Mouse (Mus musculus) myocyte (in vitro differentiated cells): ENCODE measurements around the gene Nup214. TPM values are rescaled to one million over a fixed set of nuclear protein-coding genes. Genes with fewer than 3 reads are reported as not detected.
A peak's percentile ranks its signal among the peaks of the same experiment; 100 is the strongest.

Source experiments
- H3K27me3 ChIP-seq: one replicate; pipeline ENCODE4 v1.6.1; 2011; ENCODE audit not compliant: control insufficient read depth, insufficient read depth, insufficient read length
- H3K36me3 ChIP-seq: one replicate; pipeline ENCODE4 v1.6.1; 2011; ENCODE audit not compliant: control insufficient read depth, insufficient read depth
- H3K4me2 ChIP-seq: one replicate; pipeline ENCODE4 v1.6.1; 2011; ENCODE audit warnings: low read depth, control low read depth
- H3K4me3 ChIP-seq: one replicate; pipeline ENCODE4 v1.5.1; 2011; ENCODE audit warnings: mild to moderate bottlenecking, control low read depth, moderate library complexity
- H3K79me2 ChIP-seq: one replicate; pipeline ENCODE4 v1.6.1; 2011; ENCODE audit not compliant: control insufficient read depth, insufficient read depth
- H3ac ChIP-seq: one replicate; pipeline ENCODE4 v1.6.1; 2011; ENCODE audit not compliant: control insufficient read depth, insufficient read length
- CEBPB ChIP-seq: IDR thresholded peaks from 2 replicates; pipeline ENCODE4 v1.6.1; 2011; ENCODE audit warnings: mild to moderate bottlenecking, moderate library complexity; ENCODE audit not compliant: poor library complexity, insufficient read depth, severe bottlenecking
- E2F4 ChIP-seq: IDR thresholded peaks from one replicate; pipeline ENCODE4 v1.6.1; 2011; ENCODE audit warnings: mild to moderate bottlenecking, control low read depth, moderate library complexity; ENCODE audit not compliant: insufficient read depth
- MAX ChIP-seq: IDR thresholded peaks from one replicate; pipeline ENCODE4 v1.6.1; 2011; ENCODE audit warnings: low read depth, mild to moderate bottlenecking, control low read depth
- MYOD1 ChIP-seq, 3 experiments: IDR thresholded peaks; one replicate each; pipeline ENCODE4 v1.6.1; 2011; ENCODE audit warnings: control low read depth in 2 of 3, low read depth in 2 of 3, mild to moderate bottlenecking in 2 of 3, moderate library complexity in 1 of 3; ENCODE audit not compliant: insufficient read length in 2 of 3, control insufficient read depth in 1 of 3
- MYOG ChIP-seq, 3 experiments: IDR thresholded peaks; one replicate each; pipeline ENCODE4 v1.6.1; 2011; ENCODE audit warnings: control low read depth in 2 of 3, low read depth in 2 of 3, mild to moderate bottlenecking in 2 of 3; ENCODE audit not compliant: insufficient read length in 2 of 3, control insufficient read depth in 1 of 3, insufficient read depth in 1 of 3
- POLR2A ChIP-seq: IDR thresholded peaks from one replicate; pipeline ENCODE4 v1.6.1; 2011; ENCODE audit warnings: low read depth, mild to moderate bottlenecking, control low read depth, moderate library complexity; ENCODE audit not compliant: insufficient read length
- POLR2AphosphoS2 ChIP-seq: IDR thresholded peaks from one replicate; pipeline ENCODE4 v1.6.1; 2011; ENCODE audit warnings: low read depth, control low read depth; ENCODE audit not compliant: insufficient read length
- REST ChIP-seq: IDR thresholded peaks from one replicate; pipeline ENCODE4 v1.6.1; 2011; ENCODE audit warnings: mild to moderate bottlenecking, control low read depth, moderate library complexity; ENCODE audit not compliant: insufficient read depth, insufficient read length
- SRF ChIP-seq: IDR thresholded peaks from one replicate; pipeline ENCODE4 v1.6.1; 2011; ENCODE audit warnings: low read depth; ENCODE audit not compliant: control insufficient read depth, insufficient read length
- TCF12 ChIP-seq: IDR thresholded peaks from one replicate; pipeline ENCODE4 v1.6.1; 2011; ENCODE audit warnings: mild to moderate bottlenecking, control low read depth; ENCODE audit not compliant: poor library complexity, insufficient read depth, severe bottlenecking
- TCF3 ChIP-seq: IDR thresholded peaks from one replicate; pipeline ENCODE4 v1.6.1; 2011; ENCODE audit warnings: low read depth, control low read depth; ENCODE audit not compliant: insufficient read length
- USF1 ChIP-seq: IDR thresholded peaks from one replicate; pipeline ENCODE4 v1.6.1; 2011; ENCODE audit warnings: low read depth, mild to moderate bottlenecking, control low read depth, moderate library complexity
- polyA plus RNA-seq: library from polyadenylated mRNA; unstranded; fragments of >200 nt; fragmentation: generic; extraction: Trizol; gene quantifications from one replicate; pipeline ENCODE4 v1.2.1, GENCODE M21; 2012; ENCODE audit warnings: missing spikeins

The Nup214 gene
- polyA plus RNA-seq, 1 experiment: 26.3 TPM

GRCm38 (mm10) chr2:32043836-32044235 lies 69.6 kb downstream of the Nup214 start:
- Histone ChIP-seq H3K4me3 (no peak overlapping the region), H3K4me2 (no peak overlapping the region), H3K79me2 (no peaks in the 10 kb centered on the region), H3ac (no peak overlapping the region), H3K27me3 (no peaks in the 10 kb centered on the region), H3K36me3 (peaks cover 19% of the 10 kb centered on the region)
- TF ChIP-seq TCF12: no peak
- no peak for TF ChIP-seq MAX
- no peak for TF ChIP-seq TCF3
- no peak for TF ChIP-seq POLR2AphosphoS2
- TF ChIP-seq SRF: no peak
- TF ChIP-seq MYOG (IDR thresholded peaks at IDR 0.05; ENCODE audit: control insufficient read depth in 1 of 3, insufficient read depth in 1 of 3, insufficient read length in 2 of 3, low read depth in 2 of 3): no peak
- TF ChIP-seq USF1: no peak
- no peak for TF ChIP-seq E2F4
- no peak for TF ChIP-seq POLR2A
- no peak for TF ChIP-seq REST
- TF ChIP-seq CEBPB: no peak
- no peak for TF ChIP-seq MYOD1 (IDR thresholded peaks at IDR 0.05; ENCODE audit: control insufficient read depth in 1 of 3, insufficient read length in 2 of 3, low read depth in 2 of 3)

DNA sequence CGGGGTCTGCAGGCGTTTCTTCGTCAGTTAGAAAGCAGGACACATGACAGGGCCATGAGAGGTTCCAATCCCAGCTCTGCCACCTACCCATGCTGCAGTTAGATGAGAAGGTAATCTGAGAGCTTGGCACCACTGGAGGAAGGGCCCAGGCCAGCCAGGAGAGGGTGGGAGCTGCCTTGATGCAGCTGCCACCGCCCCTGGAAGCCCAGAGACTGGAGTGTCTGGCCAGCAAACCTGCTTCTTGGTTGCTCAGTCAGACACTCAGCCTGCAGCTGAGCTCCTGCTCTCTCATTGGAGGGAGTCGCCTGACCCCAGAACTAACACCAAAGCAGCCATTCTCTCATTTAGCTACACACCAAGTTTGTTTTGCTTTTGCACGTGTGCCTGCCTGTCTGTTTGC lies 71.1 kb downstream of the Nup214 start:
- TF ChIP-seq MYOD1 (IDR thresholded peaks at IDR 0.05; ENCODE audit: control insufficient read depth in 1 of 3, insufficient read length in 2 of 3, low read depth in 2 of 3): peak in 2 of 3 experiments; percentile 50 to 82
- TF ChIP-seq USF1: no peak
- peak; percentile 20 to 76 (median 51) for TF ChIP-seq MYOG (IDR thresholded peaks at IDR 0.05; ENCODE audit: control insufficient read depth in 1 of 3, insufficient read depth in 1 of 3, insufficient read length in 2 of 3, low read depth in 2 of 3)
- Histone ChIP-seq H3K36me3 (peaks cover 14% of the 10 kb centered on the region), H3K4me3 (no peak overlapping the region)

GRCm38 (mm10) chr2:32046009-32046408 lies 71.8 kb downstream of the Nup214 start:
- H3K4me3 ChIP-seq: no peak overlapping the region
- no peak overlapping the region for H3ac ChIP-seq
- H3K27me3 ChIP-seq: no peaks in the 10 kb centered on the region
- TF ChIP-seq CEBPB (no peak), SRF (no peak), MAX (no peak), POLR2AphosphoS2 (no peak), E2F4 (no peak), USF1 (no peak), MYOG (IDR thresholded peaks at IDR 0.05; ENCODE audit: control insufficient read depth in 1 of 3, insufficient read depth in 1 of 3, insufficient read length in 2 of 3, low read depth in 2 of 3) (no peak), POLR2A (no peak), REST (no peak), MYOD1 (IDR thresholded peaks at IDR 0.05; ENCODE audit: control insufficient read depth in 1 of 3, insufficient read length in 2 of 3, low read depth in 2 of 3) (no peak), TCF3 (no peak), TCF12 (no peak)
- no peak overlapping the region for H3K4me2 ChIP-seq
- peaks cover 18% of the 10 kb centered on the region for H3K36me3 ChIP-seq
- H3K79me2 ChIP-seq: no peaks in the 10 kb centered on the region

More for the DNA sequence above, 71.1 kb downstream of the Nup214 start:
- H3K79me2 ChIP-seq: no peaks in the 10 kb centered on the region
- H3ac ChIP-seq: no peak overlapping the region
- H3K27me3 ChIP-seq: no peaks in the 10 kb centered on the region
- H3K4me2 ChIP-seq: no peak overlapping the region

DNA sequence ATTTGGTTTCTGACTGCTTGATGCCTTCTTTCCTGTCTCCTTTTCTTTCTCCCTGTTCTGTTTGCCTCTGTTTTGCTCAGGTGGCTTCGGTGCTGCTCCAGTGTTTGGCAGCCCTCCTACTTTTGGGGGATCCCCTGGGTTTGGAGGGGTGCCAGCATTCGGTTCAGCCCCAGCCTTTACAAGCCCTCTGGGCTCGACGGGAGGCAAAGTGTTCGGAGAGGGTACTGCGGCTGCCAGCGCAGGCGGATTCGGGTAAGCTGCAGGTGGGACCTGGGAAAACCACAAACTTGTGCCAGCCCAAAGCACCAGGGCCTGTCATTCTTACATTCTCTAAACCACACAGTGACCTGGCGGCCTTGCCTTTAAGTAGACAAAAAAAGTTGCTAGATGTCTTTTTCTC lies 73.1 kb downstream of the Nup214 start:
- TF ChIP-seq MYOG (IDR thresholded peaks at IDR 0.05; ENCODE audit: control insufficient read depth in 1 of 3, insufficient read depth in 1 of 3, insufficient read length in 2 of 3, low read depth in 2 of 3) (peak in 1 of 3 experiments; percentile 4), MYOD1 (IDR thresholded peaks at IDR 0.05; ENCODE audit: control insufficient read depth in 1 of 3, insufficient read length in 2 of 3, low read depth in 2 of 3) (peak in 1 of 3 experiments; percentile 45), TCF12 (no peak), CEBPB (no peak)
- H3ac ChIP-seq: no peak overlapping the region
- no peak overlapping the region for H3K4me3 ChIP-seq
- H3K4me2 ChIP-seq: no peak overlapping the region
- H3K27me3 ChIP-seq: no peaks in the 10 kb centered on the region
- H3K36me3 ChIP-seq: peaks cover 11% of the 10 kb centered on the region
- H3K79me2 ChIP-seq: no peaks in the 10 kb centered on the region

DNA sequence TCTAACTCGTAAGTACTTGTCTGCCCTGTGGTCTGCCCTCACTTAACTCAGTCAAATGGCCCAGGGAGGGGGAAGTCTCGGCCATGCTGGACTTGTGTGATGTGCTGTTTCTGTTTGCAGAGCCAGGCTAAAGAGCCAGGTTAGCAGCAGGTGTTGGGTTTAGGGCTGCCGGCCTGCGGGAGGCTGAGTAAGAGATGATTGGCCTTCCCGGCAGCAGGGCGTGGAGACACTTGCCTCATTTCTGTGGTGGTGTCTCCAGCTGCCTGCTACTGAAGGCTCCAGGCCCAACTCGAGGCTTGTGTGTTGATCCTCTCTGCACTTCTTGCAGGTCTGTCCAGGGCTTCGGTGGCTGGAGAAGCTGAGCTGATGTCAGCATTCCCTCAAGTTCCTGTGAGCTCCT lies 77.6 kb downstream of the Nup214 start:
- Histone ChIP-seq H3K79me2 (no peaks in the 10 kb centered on the region), H3K36me3 (peaks cover 11% of the 10 kb centered on the region)
- TF ChIP-seq POLR2A (no peak), E2F4 (no peak), MYOD1 (IDR thresholded peaks at IDR 0.05; ENCODE audit: control insufficient read depth in 1 of 3, insufficient read length in 2 of 3, low read depth in 2 of 3) (peak in 1 of 3 experiments; percentile 58), MYOG (IDR thresholded peaks at IDR 0.05; ENCODE audit: control insufficient read depth in 1 of 3, insufficient read depth in 1 of 3, insufficient read length in 2 of 3, low read depth in 2 of 3) (peak in 1 of 3 experiments; percentile 84), TCF3 (peak; percentile 17), SRF (no peak), TCF12 (no peak), POLR2AphosphoS2 (peak; percentile 21), MAX (no peak), USF1 (no peak), REST (no peak)

More for the DNA sequence above, 77.6 kb downstream of the Nup214 start:
- no peaks in the 10 kb centered on the region for H3K27me3 ChIP-seq
- no peak overlapping the region for H3K4me3 ChIP-seq
- no peak overlapping the region for H3K4me2 ChIP-seq
- no peak overlapping the region for H3ac ChIP-seq
